Mouse (Mus musculus): ENCODE data around the gene C130032M10Rik. TPM values are rescaled to one million over a fixed set of nuclear protein-coding genes. Genes with fewer than 3 reads are reported as not detected.
"Not testable (repeated sequence)": the region's sequence is repeated elsewhere in the genome, so short reads cannot be mapped to it uniquely, and the experiment has no call there.

The C130032M10Rik gene
- total RNA-seq, 2 experiments from 2014 or later = not detected

DNA sequence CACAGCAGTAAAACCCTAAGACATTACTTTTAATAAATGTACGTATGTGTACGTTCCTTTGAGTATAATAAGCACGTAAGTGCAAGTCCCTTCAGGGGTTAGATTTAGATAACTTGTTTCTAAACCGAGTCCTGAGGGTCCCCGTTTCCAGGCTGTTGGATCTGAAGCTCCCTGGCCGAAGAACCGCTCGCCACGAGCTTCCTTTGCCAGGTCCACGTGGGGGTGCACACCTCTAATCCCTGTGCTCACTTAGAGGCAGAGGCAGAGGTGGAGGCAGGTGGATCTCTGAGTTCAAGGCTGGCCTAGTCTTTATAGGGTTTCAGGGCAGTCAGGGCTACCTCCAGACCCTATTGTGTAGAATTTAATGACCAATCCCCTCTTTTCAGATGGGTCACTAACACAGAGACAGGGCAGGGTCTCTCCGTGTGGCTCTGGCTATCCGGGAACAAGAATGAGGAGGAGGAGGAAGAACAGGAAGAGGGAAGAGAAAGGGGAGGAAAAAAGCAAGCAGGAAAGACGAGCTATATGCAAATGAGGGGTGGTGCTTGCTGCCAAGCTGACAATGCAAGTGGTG, 2.5 kb downstream of the C130032M10Rik start:
- ATAC-seq (replicated peaks; ENCODE audit: poor library complexity, severe bottlenecking) = no peak

DNA sequence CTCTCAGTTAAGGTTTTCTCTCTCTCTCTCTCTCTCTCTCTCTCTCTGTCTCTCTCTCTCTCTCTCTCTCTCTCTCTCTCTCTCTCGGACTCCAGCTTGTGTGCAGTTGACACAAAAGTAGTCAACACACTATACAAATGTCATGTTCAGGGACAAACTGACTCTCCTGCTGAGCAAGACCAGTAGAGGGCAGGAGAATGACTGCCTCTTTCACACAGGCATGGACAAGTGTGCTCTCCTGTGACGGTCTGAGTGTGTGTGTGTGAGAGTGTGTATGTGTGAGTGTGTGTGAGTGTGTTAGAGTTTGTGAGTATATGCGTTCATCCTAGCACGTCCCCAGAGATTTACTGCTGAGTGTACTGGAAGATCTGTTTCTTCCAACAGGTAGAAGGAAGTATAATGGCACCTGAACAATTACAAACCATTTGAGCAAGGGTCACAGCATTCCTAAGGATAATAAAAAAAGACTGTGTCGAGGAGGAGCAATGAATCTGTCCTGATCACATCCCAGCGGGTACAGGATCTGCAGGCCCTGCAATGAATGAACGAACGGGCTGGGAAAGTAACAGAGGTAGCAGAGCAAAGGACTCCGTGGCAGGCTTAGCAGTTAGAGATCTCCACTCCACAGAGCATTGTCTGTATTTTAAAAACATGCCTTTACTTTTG, 3.4 kb downstream of the C130032M10Rik start:
- no peak for ATAC-seq (replicated peaks; ENCODE audit: poor library complexity, severe bottlenecking)

DNA sequence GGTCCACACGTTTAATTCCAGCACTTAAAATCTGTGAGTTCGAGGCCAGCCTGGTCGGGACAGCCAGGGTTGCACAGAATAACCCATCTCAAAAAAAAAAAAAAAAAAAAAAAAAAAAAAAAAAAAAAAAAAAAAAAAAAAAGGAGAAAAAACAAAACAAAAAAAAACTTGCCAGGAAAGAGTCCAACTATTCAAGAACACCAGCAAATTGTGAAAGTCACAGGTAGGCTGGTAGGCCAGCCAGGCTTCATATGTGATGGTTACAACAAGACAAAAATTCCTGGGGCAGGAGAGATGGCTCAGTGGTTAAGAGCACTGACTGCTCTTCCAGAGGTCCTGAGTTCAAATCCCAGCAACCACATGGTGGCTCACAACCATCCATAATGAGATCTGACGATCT, 5.0 kb downstream of the C130032M10Rik start:
- not testable (repeated sequence) for ATAC-seq (replicated peaks; ENCODE audit: poor library complexity, severe bottlenecking)

DNA sequence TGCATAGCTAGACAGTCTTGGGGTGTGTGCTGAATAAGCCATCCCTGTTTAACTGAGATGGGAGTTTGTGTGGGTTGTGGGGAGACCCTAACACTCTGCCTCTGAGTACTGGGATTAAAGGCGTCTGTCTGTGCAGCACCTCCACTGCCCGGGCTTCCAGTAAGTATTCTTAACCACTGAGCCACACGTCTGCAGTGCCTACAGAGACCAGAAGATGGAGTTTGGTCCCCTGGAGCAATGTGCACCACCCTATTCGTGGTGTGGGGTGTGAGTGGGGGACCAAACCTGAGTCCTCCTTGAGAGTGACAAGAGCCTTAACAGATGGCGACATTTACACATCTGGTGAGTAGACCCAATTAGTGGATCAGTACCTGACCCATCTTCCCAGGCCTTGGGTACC, 6.5 kb downstream of the C130032M10Rik start:
- peak; percentile 45; the same call in 1 of the 2 replicates for ATAC-seq (replicated peaks; ENCODE audit: poor library complexity, severe bottlenecking)

DNA sequence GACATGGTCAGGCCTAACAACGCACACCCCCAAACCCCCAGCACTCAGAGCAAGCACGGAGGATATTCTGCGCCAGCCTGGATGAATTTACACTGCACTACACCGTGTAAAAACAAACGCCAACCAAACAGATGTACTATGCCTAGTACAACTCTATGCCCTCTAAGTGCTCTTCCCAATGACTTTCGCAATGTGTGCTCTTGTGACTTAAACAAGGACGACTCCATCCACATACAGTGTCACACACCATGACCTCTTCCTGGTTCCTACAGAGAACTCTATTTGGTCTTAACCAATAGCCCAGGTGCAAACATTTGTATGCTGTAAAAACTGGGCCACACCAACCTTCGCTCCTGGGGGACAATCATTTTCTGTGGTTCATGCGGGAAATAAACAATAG, 7.0 kb downstream of the C130032M10Rik start:
- ATAC-seq (replicated peaks; ENCODE audit: poor library complexity, severe bottlenecking) = no peak

DNA sequence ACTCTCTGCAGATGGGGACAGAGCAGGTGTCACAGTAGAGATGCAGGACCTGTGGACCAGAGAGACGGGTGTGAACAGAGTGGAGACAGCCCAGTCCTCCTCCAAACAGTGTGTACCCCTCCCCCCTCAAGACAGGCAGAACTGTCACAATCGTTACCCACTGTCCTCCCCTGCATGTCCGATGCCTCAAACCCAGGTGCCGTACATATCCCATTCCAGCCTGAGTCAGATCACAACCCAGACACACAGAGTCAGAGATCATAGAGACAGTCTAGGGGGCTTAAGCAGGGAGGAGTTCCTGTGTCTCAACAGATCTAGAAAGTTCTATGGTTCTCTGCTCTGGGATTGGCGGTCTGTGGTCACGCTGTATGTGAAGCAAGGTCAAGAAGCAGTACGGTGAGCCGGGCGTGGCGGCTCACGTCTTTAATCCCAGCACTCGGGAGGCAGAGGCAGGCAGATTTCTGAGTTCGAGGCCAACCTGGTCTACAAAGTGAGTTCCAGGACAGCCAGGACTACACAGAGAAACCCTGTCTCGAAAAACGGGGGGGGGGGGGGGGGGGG, 9.7 kb downstream of the C130032M10Rik start:
- no peak for ATAC-seq (replicated peaks; ENCODE audit: poor library complexity, severe bottlenecking)

DNA sequence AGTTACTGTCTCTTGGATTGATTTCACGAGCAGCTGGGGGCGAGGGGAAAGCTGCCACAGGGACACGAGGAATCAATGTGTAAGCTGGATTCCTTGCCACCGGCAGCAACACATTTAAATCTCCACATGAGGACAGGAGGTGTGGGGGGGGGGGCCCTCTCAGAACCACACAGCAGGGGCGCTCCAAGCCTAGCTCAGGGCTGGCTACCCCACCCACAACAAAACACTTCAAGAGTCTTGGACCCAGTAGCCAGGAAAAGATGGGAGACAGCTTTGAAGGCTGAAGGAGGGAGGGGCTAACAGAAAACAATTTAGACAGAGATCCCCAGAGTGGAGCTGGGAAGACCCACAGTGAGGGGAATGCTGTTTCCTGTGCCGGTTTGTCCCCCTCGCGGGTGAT, 10.4 kb downstream of the C130032M10Rik start:
- ATAC-seq (replicated peaks; ENCODE audit: poor library complexity, severe bottlenecking) = no peak

DNA sequence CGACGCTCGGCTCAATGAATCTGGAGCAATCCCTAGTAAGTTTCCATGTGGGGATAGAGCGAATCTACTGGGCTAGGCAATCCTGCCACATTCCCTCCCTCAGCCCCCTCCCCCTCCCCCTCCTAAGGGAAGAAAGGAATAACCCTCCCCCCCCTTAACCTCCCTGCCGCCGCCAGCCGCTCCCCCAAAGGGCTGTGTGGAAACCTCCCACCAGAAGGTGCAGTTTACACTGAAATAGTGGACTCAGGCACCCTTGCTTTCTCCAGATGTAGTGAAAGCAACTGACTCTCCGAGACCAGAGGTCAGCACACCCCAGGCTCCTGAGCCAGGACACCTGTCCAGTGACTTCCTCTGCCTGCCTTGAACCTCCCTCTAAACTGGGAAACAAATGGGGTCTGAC, 11.1 kb downstream of the C130032M10Rik start:
- 0 out of 2 replicates have a peak, but pooled peaks have one; percentile 10 for ATAC-seq (replicated peaks; ENCODE audit: poor library complexity, severe bottlenecking)

DNA sequence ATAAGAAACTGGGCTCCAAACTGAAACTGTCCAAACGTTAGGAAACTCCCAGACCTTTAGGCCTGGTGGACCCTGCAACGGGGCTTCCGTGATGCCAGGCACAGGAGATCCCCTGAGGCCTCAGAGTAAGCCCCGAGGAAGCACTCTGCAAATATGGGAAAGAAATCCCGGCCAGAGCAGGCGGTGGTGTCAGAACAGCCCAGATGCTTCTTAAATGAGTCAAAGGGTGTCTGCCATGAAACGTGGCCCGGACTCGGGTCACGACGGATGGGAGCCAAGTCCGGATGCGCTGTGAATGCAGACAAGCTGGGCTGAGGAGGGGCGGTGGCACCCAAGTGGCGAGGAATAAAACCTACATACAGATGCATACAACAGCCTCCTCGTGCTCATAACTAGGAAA, 11.6 kb downstream of the C130032M10Rik start:
- ATAC-seq (replicated peaks; ENCODE audit: poor library complexity, severe bottlenecking) = peak; percentile 71

DNA sequence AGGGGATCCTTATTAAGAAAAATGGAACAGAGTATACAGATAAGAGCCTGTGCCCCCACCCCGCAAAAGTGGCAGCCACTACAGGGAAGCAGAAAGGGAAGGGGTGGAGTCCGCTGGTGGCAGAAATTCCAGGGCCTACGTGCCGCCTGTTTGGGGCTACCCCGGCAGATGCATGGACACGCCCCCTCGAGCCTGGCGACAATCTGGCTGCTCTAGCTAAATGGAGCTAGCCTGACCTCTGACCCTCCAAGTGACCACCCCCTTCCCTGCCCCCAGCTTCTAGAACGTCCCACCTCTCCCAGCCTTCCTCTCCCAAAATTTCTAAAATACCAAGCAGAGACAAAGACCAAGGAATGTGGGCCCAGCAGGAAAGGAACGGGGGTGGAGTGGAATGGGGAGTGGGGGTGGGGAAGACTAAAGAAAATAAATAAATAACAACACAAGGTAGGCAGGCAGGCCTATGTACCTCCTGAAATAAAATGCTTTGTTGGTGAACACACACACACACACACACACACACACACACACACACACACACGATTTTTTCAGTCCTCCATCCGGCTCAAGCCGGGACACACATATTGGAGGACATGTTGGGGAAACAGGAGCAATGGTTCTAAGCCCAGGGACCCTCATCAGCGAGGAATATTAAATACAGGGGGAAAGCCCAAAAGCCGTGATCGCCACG, 12.6 kb downstream of the C130032M10Rik start:
- peak; percentile 52; the same call in 1 of the 2 replicates for ATAC-seq (replicated peaks; ENCODE audit: poor library complexity, severe bottlenecking)

DNA sequence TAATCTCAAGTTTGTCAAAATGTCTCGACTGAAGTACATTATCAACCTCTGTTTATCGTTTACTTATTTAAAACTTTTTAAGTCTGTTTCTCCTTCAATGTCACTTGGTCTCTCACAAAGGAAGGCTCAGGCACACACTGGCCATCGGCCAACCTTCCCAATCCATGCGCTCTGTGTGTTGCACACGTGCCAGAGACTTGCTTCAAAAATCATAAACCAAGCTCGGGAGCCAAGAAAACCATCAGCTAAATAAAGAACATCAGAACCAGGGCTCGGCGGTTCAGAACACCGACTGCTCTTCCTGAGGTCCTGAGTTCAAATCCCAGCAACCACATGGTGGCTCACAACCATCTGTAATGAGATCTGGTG, 13.2 kb downstream of the C130032M10Rik start:
- ATAC-seq (replicated peaks; ENCODE audit: poor library complexity, severe bottlenecking) = no peak

DNA sequence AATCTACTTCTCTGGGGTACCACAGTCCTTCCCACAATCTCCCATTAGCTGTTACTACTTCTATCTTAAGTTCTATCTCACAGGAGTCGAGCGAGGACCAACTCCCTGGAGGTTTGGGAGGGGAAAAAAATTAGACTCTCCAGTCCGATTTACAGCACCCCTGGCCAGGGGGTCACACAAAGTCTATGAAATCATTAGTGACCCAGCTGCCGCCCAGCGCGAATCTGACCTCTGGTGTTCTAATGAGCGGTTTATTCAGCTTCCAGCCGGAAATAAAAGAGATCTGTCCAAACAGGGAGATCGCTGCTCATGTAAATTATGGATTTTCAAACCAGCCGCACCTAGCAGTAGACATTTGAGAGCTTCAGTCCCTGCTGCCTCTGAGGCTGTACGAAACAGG, 15.8 kb downstream of the C130032M10Rik start:
- ATAC-seq (replicated peaks; ENCODE audit: poor library complexity, severe bottlenecking) = no peak

DNA sequence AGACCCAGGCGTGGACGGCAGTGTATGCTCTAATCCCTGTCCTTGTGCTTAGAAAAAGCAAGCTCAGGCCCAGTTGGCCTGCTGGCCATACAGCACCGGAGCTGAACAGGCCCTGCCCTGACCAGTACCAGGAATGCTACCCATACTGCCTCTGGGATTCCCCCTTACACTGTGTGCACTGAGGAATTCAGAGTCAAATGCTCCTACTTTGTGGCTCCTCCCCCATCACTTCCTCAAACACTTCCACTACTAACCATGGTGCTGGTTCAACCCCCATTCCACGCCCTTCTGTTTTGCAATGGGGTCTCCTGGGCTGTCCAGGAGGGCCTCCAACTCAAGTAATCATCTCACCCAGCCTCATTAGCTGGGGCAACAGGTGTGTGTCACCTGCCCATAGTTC, 18.4 kb downstream of the C130032M10Rik start:
- ATAC-seq (replicated peaks; ENCODE audit: poor library complexity, severe bottlenecking) = peak; percentile 91

DNA sequence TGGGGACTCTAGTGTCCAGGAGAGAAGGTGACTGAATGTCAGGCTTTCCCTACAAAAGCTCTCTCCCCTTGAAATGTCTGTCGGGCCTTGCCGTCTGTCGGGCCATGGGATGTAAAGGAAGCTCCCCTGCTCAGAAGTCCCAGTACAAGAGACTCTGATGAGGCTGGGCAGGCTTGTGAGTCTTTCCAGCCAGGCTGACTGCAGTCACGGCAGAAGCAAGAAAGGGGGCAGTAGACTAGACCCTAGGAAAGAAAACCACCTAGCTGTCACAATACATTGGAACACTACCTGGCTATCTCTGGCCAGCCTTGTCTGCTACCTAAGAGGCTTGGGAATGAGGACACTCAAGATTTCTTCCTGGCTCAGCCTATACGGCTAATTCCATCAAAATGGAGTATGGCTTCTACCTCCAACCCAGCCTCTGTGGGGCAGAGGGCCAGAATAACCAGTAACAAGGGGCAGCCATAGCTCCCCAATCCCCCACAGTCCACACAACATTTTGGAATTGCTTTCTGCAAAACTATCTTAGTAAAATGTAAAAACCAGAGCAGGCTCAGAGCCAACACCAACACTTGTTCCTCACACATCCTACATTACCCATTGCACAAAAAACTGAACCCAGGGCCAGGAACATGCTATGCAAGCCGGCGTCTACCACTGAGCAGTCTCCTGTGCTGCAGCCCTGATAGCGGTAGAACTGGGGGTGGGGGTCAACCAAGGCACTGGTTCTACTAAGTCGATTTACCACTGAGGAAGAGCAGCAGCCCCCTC, 19.4 kb downstream of the C130032M10Rik start:
- ATAC-seq (replicated peaks; ENCODE audit: poor library complexity, severe bottlenecking) = no peak

DNA sequence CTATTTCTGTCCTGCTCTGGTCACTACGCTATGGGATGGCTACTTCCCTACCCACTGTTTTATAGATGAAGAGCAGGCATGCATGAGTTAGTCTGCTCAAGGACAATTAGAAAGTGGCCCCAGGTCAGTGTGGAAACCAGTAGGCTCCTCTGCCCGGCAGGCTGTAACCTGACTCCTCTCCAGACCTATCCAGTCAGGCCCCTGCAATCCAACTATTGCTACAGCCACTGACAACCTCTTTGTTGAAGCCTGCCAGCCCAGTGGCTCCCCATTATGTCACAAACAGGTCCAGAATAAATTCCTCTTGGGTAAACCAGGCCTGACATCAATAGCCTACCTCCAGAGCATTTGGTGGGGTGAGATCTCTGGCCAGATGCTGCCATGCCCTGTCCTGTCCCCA, 21.1 kb downstream of the C130032M10Rik start:
- ATAC-seq (replicated peaks; ENCODE audit: poor library complexity, severe bottlenecking) = no peak

DNA sequence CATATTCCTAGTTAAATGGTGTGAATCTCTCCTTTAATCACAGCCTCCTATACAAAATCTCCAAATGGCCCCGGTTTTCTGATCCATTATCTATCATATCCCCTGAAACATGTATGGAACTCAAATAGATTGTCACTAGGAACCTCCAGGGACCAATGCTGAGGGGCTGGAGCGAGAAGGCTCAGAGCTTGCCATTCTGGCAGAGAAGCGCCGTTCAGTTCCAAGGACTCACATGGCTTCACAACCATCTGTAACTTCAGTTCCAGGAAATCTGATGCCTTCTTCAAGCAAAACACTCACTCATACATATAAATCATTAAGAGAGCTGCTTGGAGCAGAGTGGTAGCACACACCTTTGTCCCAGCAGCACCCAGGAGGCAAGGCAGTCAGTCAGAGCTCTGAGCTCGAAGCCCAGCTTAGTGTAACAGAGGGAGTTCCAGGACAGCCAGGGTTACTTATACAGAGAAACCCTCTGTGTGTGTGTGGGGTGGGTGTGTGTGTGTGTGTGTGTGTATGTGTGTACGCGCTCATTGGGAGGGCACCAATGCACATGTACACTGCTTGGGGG, 23.6 kb downstream of the C130032M10Rik start:
- ATAC-seq (replicated peaks; ENCODE audit: poor library complexity, severe bottlenecking) = no peak

DNA sequence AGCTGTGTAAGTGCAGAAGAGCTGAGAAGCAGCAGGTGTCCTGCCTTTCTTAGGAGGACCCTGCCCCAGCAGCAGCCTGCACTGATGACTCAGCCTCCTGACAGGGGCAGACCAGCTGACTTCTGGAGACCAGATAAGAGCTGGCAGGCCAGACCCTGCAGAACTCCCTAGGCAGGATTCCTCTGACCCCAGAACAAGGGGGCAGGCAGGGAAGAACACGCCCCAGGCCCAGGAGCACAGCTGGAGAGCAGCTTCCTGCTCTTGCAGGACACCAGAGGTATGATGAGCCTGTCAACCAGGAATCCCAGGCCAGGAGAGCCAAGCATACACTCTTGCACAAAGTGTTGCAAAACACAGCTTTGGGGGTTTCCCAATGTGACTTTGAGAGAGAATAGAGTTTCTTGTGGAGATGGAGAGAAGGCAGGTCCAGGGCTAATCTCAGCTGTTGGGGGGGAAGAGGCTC, 25.8 kb downstream of the C130032M10Rik start:
- peak; percentile 86 for ATAC-seq (replicated peaks; ENCODE audit: poor library complexity, severe bottlenecking)

DNA sequence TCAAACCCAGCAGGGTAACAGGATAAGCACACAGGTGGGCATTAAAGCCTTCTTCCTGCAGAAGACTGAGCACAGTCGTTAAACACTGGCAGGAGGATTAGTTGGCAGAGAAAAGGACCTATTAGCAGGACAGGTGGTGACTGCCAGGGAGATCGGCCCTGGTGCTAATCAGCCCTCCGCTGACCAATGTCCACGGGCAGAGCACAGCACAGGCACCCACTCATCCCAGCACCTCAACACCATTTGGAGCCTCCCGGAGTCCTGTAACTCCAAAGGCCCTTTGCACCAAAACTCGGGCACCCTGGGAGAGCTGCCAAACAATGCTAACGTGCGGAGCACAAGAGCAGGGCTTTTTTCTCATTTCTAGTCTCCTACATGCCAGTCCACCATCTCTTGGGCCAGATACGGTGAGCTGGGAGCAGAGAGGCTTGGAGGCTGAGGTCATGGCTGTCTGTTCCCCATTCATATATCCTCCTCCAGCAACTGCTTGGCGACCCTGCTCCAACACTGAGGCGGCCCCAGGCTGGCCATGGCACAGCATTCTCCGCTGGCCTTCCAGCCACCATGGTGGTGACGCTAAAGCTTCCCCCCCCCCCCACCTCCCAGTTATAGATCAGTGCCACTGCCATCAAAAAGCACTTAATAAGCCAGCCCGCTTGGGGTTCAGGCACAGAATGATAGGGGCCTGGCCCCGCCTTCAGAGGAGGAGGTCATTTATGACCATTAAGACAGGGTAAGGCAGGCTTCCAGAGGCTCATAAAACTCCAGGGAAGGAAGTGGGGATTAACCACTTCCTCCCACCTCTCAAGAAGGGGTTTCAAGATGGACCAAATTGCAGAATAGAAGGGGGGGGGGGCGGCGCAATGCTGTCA, 28.6 kb downstream of the C130032M10Rik start:
- no peak for ATAC-seq (replicated peaks; ENCODE audit: poor library complexity, severe bottlenecking)

DNA sequence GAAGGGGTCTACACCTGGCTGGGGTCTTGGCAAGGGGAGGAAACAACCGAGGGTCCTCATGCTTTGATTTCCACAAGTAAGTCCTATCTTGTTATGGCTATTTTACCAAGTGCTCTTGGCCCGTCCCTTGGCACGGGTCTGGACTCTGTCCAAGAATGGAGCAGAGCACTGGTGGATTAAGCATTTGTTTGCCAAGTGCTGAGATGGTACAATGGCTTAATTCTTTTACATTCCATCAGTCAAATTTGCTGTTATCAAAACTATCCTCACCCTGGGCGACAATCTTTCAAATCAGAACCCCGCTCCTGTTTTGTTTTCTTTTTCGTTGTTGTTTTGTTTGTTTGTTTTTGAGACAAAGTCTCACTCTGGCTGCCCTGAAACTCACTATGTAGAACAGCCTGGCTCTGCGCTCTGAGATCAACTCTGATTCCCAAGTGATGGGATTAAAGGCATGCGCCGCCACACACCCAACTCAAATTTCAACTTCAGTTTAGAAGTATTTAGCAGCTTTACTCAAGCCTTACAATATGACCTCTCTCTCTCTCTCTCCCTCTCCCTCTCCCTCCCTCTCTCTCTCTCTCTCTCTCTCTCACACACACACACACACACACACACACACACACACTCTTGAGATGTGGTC, 29.4 kb downstream of the C130032M10Rik start:
- no peak for ATAC-seq (replicated peaks; ENCODE audit: poor library complexity, severe bottlenecking)
